Mouse (Mus musculus) testis, postnatal 10 days (tissue): ENCODE data around the gene Gm26661.

Experiments
- DNase-seq: peaks from one replicate; pipeline ENCODE4 v3.0.0; 2021; ENCODE audit warnings: low spot score

The Gm26661 gene

GRCm38 (mm10) chr14:7819446-7819845, 28.1 kb downstream of the Gm26661 start:
- no peak for DNase-seq

GRCm38 (mm10) chr14:7821341-7821740, 30.0 kb downstream of the Gm26661 start:
- DNase-seq = no peak

- no peak for DNase-seq
Measured at GRCm38 (mm10) chr14:7822693-7823092, 31.3 kb downstream of the Gm26661 start.

GRCm38 (mm10) chr14:7824651-7825268, 33.4 kb downstream of the Gm26661 start:
- no peak for DNase-seq

GRCm38 (mm10) chr14:7826151-7826937, 35.0 kb downstream of the Gm26661 start:
- DNase-seq = no peak

GRCm38 (mm10) chr14:7829181-7829580, 37.8 kb downstream of the Gm26661 start:
- no peak for DNase-seq

GRCm38 (mm10) chr14:7831770-7832439, 40.5 kb downstream of the Gm26661 start:
- DNase-seq = no peak

- no peak for DNase-seq
Measured at GRCm38 (mm10) chr14:7832440-7832783, 41.0 kb downstream of the Gm26661 start.

- no peak for DNase-seq
Measured at GRCm38 (mm10) chr14:7833458-7833857, 42.1 kb downstream of the Gm26661 start.

- no peak for DNase-seq
Measured at GRCm38 (mm10) chr14:7838564-7839089, 47.2 kb downstream of the Gm26661 start.

- DNase-seq = no peak
Measured at GRCm38 (mm10) chr14:7839950-7840514, 48.6 kb downstream of the Gm26661 start.
